Mouse (Mus musculus): Measurements from ENCODE around the gene Slc39a13. TPM values are rescaled to one million over a fixed set of nuclear protein-coding genes. Genes with fewer than 3 reads are reported as not detected.

The Slc39a13 gene
- polyA plus RNA-seq (2012; rRNA removed; ENCODE audit: low replicate concordance): 70.6 and 95.5 TPM in 2 replicates

GRCm38 (mm10) chr2:91070076-91070800, at the start of gene Slc39a13:
TSS of gene Slc39a13 (minus strand) at chr2:91070417.

DNA sequence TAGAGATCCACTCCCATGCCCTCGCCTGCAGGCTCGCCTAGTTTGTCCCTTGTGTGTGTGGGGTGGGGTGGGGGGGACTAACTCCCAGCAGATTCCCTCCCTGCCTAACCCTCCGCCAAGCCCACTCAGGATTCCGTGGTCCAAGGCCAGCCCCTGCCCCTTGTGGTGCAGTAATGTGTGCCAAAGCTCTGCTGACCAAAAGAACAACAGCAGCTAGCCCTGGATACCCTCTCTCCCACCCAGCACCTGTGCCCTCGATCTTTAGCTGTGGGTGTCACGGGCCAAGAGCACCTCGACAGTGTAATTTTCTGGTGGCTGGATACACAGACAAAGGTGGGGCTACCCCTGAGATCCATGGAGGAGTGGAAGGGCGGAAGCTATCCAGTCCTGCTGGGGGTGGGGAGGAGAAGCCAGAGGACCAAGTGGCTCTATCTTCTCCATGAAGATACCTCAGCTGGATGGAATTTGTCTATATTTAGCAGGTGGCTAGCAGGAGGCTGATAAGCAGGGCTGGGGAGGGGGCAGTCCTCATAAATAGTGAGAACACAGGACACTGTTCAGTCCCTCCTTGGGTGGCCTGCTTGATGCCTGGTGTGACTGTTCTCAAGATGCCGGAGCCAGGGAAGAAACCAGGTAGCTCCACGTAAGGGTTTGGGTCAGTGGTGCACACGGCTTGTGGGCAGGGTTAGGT, 47.5 kb upstream of the Slc39a13 start, which contains the start of gene Mybpc3:
Gene Mybpc3, plus strand, starts transcription at position 560 of the 691 bp plus-strand sequence.

GRCm38 (mm10) chr2:91081775-91082695, 11.8 kb upstream of the Slc39a13 start, which contains the start of gene Spi1:
TSS of gene Spi1 (plus strand) at chr2:91082390.

GRCm38 (mm10) chr2:91053934-91054382, 16.3 kb downstream of the Slc39a13 start, which contains the start of gene Psmc3:
TSS of gene Psmc3 (plus strand) at chr2:91054009.

GRCm38 (mm10) chr2:91035385-91035784, 34.8 kb downstream of the Slc39a13 start, which contains the start of gene Rapsn:
TSS of gene Rapsn (plus strand) at chr2:91035620.

Other genes with a start within 250 kb of the Slc39a13 start
- gene Mtch2, start 223.3 kb downstream of the Slc39a13 start, polyA plus RNA-seq (2012; rRNA removed; ENCODE audit: low replicate concordance): 63.1 and 247 TPM in 2 replicates
- gene C1qtnf4, start 184.6 kb downstream of the Slc39a13 start, polyA plus RNA-seq (2012; rRNA removed; ENCODE audit: low replicate concordance): 5.1 and 7.1 TPM in 2 replicates
- gene Kbtbd4, start 165.7 kb downstream of the Slc39a13 start, polyA plus RNA-seq (2012; rRNA removed; ENCODE audit: low replicate concordance): 14.0 and 22.8 TPM in 2 replicates
- 135 and 410 TPM in 2 replicates for gene Ndufs3, start 165.6 kb downstream of the Slc39a13 start, polyA plus RNA-seq (2012; rRNA removed; ENCODE audit: low replicate concordance)
- gene Celf1, start 130.0 kb downstream of the Slc39a13 start, polyA plus RNA-seq (2012; rRNA removed; ENCODE audit: low replicate concordance): 27.0 and 45.9 TPM in 2 replicates
- gene Rapsn, start 34.8 kb downstream of the Slc39a13 start, polyA plus RNA-seq (2012; rRNA removed; ENCODE audit: low replicate concordance): 3.6 and 9.9 TPM in 2 replicates
- 47.3 and 73.2 TPM in 2 replicates for gene Psmc3, start 16.4 kb downstream of the Slc39a13 start, polyA plus RNA-seq (2012; rRNA removed; ENCODE audit: low replicate concordance)
- gene Spi1, start 12.0 kb upstream of the Slc39a13 start, polyA plus RNA-seq (2012; rRNA removed; ENCODE audit: low replicate concordance): 79.3 and 90.0 TPM in 2 replicates
- 0.19 and 0.27 TPM in 2 replicates for gene Mybpc3, start 47.7 kb upstream of the Slc39a13 start, polyA plus RNA-seq (2012; rRNA removed; ENCODE audit: low replicate concordance)
- 27.3 and 28.6 TPM in 2 replicates for gene Madd, start 113.4 kb upstream of the Slc39a13 start, polyA plus RNA-seq (2012; rRNA removed; ENCODE audit: low replicate concordance)
- 135 and 138 TPM in 2 replicates for gene Nr1h3, start 132.4 kb upstream of the Slc39a13 start, polyA plus RNA-seq (2012; rRNA removed; ENCODE audit: low replicate concordance)
- gene Acp2, start 132.5 kb upstream of the Slc39a13 start, polyA plus RNA-seq (2012; rRNA removed; ENCODE audit: low replicate concordance): 31.3 and 41.3 TPM in 2 replicates
- gene Ddb2, start 166.6 kb upstream of the Slc39a13 start, polyA plus RNA-seq (2012; rRNA removed; ENCODE audit: low replicate concordance): 14.5 and 28.4 TPM in 2 replicates
- gene Pacsin3, start 185.5 kb upstream of the Slc39a13 start, polyA plus RNA-seq (2012; rRNA removed; ENCODE audit: low replicate concordance): 27.4 and 58.8 TPM in 2 replicates
- 35.7 and 52.3 TPM in 2 replicates for gene Arfgap2, start 194.6 kb upstream of the Slc39a13 start, polyA plus RNA-seq (2012; rRNA removed; ENCODE audit: low replicate concordance)